Mouse (Mus musculus): ENCODE measurements around the gene Nin.

GRCm38 (mm10) chr12:70070888-70071287 lies 42.6 kb downstream of the Nin start:
- no peak for TF ChIP-seq POLR2A (IDR thresholded peaks at IDR 0.05; ENCODE audit: low read depth, low read length)
- TF ChIP-seq CTCF (IDR thresholded peaks at IDR 0.05; ENCODE audit: borderline replicate concordance, insufficient read depth, low read length), result no peak
